Mouse (Mus musculus) frontal cortex, adult 2 months (tissue): ENCODE data around the gene Pidd1. TPM values are rescaled to one million over a fixed set of nuclear protein-coding genes. Genes with fewer than 3 reads are reported as not detected.
"Not testable (repeated sequence)": the region's sequence is repeated elsewhere in the genome, so short reads cannot be mapped to it uniquely, and the experiment has no call there.

Experiments used
- DNase-seq, 2 experiments: peaks; one replicate each; pipeline ENCODE4 v3.0.0; 2022; ENCODE audit warnings: low spot score in 1 of 2; ENCODE audit errors: extremely low spot score in 1 of 2
- polyA plus RNA-seq: library from polyadenylated mRNA; depleted of rRNA; stranded (reverse); fragments of >200 nt; gene quantifications from 2 replicates; pipeline ENCODE4 v1.2.3, GENCODE M21; 2012

Pidd1 gene
- polyA plus RNA-seq, 1 experiment = 3.5 TPM

GRCm38 (mm10) chr7:141418970-141419369 lies 24.9 kb downstream of the Pidd1 start:
- peak in 1 of 2 experiments; percentile 62 for DNase-seq

- no peak for DNase-seq
Measured at GRCm38 (mm10) chr7:141417731-141418681, 25.8 kb downstream of the Pidd1 start.

GRCm38 (mm10) chr7:141416144-141416841 lies 27.5 kb downstream of the Pidd1 start:
- DNase-seq = no peak

GRCm38 (mm10) chr7:141413809-141414584 lies 29.8 kb downstream of the Pidd1 start, which contains the start of gene Gatd1:
Gatd1 (minus strand) TSS chr7:141414136.
- peak; percentile 96 to 99 for DNase-seq

GRCm38 (mm10) chr7:141413331-141413730 lies 30.5 kb downstream of the Pidd1 start:
- no peak for DNase-seq

GRCm38 (mm10) chr7:141411667-141412066 lies 32.2 kb downstream of the Pidd1 start:
- DNase-seq = no peak

- DNase-seq = no peak
Measured at GRCm38 (mm10) chr7:141410631-141411030, 33.2 kb downstream of the Pidd1 start.

GRCm38 (mm10) chr7:141408833-141409232 lies 35.0 kb downstream of the Pidd1 start:
- DNase-seq = peak; percentile 66 to 95

GRCm38 (mm10) chr7:141407670-141408069 lies 36.2 kb downstream of the Pidd1 start:
- DNase-seq = not testable (repeated sequence)

GRCm38 (mm10) chr7:141405466-141405865 lies 38.4 kb downstream of the Pidd1 start:
- DNase-seq = no peak

GRCm38 (mm10) chr7:141403305-141403704 lies 40.5 kb downstream of the Pidd1 start:
- DNase-seq = peak in 1 of 2 experiments; percentile 53

GRCm38 (mm10) chr7:141395348-141395747 lies 48.5 kb downstream of the Pidd1 start:
- no peak for DNase-seq

GRCm38 (mm10) chr7:141394771-141395170 lies 49.1 kb downstream of the Pidd1 start:
- peak in 1 of 2 experiments; percentile 53 for DNase-seq

GRCm38 (mm10) chr7:141394158-141394557 lies 49.7 kb downstream of the Pidd1 start:
- no peak for DNase-seq

GRCm38 (mm10) chr7:141392552-141393222 lies 51.1 kb downstream of the Pidd1 start:
- no peak for DNase-seq

GRCm38 (mm10) chr7:141391625-141392551 lies 51.9 kb downstream of the Pidd1 start, which contains the start of gene Taldo1:
Taldo1 (plus strand) TSS chr7:141392199.
- peak; percentile 93 to 97 for DNase-seq

- DNase-seq = no peak
Measured at GRCm38 (mm10) chr7:141390326-141391259, 53.2 kb downstream of the Pidd1 start.
